Mouse (Mus musculus) lung, postnatal 0 days (tissue): Measurements from ENCODE around the gene Arhgap15.

Source experiments
- CTCF ChIP-seq: IDR thresholded peaks from 2 replicates; pipeline ENCODE4 v1.5.1; 2016; ENCODE audit warnings: antibody characterized with exemption, mild to moderate bottlenecking
- EP300 ChIP-seq: IDR thresholded peaks from 2 replicates; pipeline ENCODE4 v1.6.1; 2016; ENCODE audit warnings: antibody characterized with exemption, mild to moderate bottlenecking, control low read depth

- TF ChIP-seq CTCF (no peak), EP300 (no peak)
Observed at GRCm38 (mm10) chr2:43769850-43770570, 21.4 kb downstream of the Arhgap15 start.
